Mouse (Mus musculus) bone marrow, adult 2 months (tissue): ENCODE data around the gene Adam22.

Experiments
- CTCF ChIP-seq: fragments of 200-500 bp; IDR thresholded peaks from 2 replicates; pipeline ENCODE4 v1.5.1; 2011; ENCODE audit warnings: low read length, control low read depth; ENCODE audit not compliant: control insufficient read depth, insufficient read depth
- POLR2A ChIP-seq: fragments of 200-500 bp; IDR thresholded peaks from 2 replicates; pipeline ENCODE4 v1.6.1; 2011; ENCODE audit warnings: low read depth, mild to moderate bottlenecking, control low read depth, low read length, borderline replicate concordance; ENCODE audit not compliant: control insufficient read depth

GRCm38 (mm10) chr5:8397587-8398249 is 29.8 kb upstream of the Adam22 start:
- no peak for TF ChIP-seq POLR2A
- no peak for TF ChIP-seq CTCF
